Mouse (Mus musculus): ENCODE results near the gene Ildr1.

Ildr1 gene

DNA sequence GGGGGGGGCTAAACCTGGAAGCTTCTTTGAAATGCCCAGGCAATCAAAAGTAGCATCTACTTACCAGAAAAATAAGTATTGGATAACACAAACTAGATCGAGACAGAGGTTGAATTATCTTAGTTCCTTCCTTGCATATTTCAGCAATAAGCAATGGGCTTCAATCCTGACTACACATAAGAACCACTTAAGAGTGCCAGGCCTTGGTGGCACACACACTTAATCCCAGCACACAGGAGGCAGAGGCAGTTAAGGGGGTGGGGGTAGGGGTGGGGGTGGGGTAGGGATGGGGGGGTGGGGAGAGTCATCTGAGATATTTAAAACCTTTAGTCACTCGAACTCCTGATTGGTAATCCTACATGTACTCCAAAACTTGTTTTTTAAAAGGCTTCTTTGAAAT lies 77.5 kb downstream of the Ildr1 start:
- no peak for DNase-seq (ENCODE audit: inconsistent ontology term)

DNA sequence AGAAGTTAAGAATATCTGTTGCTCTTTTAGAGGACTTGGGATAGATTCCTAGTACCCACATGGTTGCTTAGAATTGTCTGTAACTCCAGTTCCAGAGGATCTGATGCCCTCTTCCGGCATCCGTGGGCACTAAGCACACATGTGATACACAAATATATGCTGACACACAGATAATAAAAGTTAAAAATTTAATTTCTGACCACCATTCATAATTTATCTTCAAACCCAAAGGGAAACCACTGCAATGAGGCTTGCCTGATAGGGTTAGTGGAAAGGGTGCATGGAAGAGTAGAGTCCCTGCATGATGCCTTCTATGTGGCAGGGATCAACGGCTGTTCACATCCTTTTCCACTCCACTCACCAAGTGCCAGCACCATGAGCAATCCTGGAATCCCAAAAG lies 77.9 kb downstream of the Ildr1 start:
- DNase-seq (ENCODE audit: inconsistent ontology term), result no peak

DNA sequence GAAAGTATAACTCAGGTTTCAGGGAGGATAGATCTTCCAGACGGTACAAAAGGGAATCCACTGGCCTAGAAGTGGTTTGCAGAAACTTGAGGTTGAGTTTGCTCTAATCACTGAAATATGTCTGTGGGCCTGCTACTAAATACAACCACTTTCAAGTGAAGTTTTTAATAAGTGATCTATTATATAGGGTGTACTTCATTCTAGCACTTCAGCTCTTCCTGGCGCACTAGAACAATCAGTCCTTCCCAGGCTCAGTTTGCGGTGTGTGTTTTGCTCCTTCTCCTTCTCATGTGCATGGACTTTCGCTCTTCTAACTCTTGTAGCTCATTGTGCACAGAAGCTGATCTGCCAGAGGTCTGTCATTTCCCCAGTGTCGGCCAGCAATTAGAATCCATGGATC lies 79.2 kb downstream of the Ildr1 start:
- no peak for DNase-seq (ENCODE audit: inconsistent ontology term)

DNA sequence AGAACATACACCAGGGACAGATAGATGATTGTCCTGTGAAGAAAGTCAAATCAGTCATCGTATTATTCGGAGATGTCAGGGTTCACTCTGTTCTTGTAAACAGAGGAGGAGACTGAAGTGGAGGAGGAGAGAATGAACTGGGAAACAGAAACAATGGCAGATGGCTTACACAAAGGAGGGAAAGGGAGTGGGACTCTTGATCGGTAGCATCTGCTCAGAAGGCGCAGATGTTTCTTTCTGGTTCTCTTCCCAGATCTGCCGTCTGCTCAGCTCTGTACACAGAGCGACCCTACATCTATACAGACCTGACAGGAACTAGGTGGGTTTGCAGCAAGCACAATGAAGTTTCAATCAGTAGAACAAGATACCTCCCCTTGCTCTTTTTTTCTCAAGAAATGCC lies 81.9 kb downstream of the Ildr1 start:
- DNase-seq (ENCODE audit: inconsistent ontology term), result no peak

Measured in Muller cell, postnatal 12 days (primary cell).